ENCODE assay signal across 20 mouse cellular contexts in genomic region chr7:113739181-113739580, GRCm38 (mm10). TPM values are rescaled to one million over a fixed set of nuclear protein-coding genes. Genes with fewer than 3 reads are reported as not detected.
DNase-seq lines count a peak whose midpoint lies in the region; TF ChIP-seq lines count a peak whose summit lies in the region.
"Had no signal": no experiment of that assay in that cellular context is flagged by ENCODE, and none has a peak within 500 bp of the region (broad histone marks: within the 10 kb centered on the region; RNA-seq: fewer than 3 reads in every experiment).

No protein-coding gene starts in this region.

- no peak overlapping the region for H3K4me3 ChIP-seq in left cerebral cortex, adult 2 months
- no peak overlapping the region for H3K4me3 ChIP-seq in forebrain, embryonic 10.5 days
- H3K4me3 ChIP-seq: erythroblast, embryonic 14.5 days; heart, embryonic 12.5 days; hindbrain, embryonic 10.5 days; liver, embryonic 12.5 days; midbrain, embryonic 12.5 days; neural tube, embryonic 13.5 days had no signal

- peak; percentile 48 to 80 for DNase-seq in layer of hippocampus, adult 18-20 months (ENCODE audit: low spot score in 2 of 2)
- DNase-seq in layer of hippocampus, adult 9-10 months (ENCODE audit: low spot score) = no peak
- peak; percentile 25 for DNase-seq in 3T3-L1 (ENCODE audit: low read depth, low spot score)
- DNase-seq in adrenal gland, postnatal 14 days = peak; percentile 26
- peak; percentile 38 to 53 for DNase-seq in left cerebral cortex, adult 2 months (ENCODE audit: extremely low spot score in 1 of 2, low spot score in 2 of 2)
- DNase-seq in forebrain, embryonic 10.5 days (ENCODE audit: extremely low spot score, low spot score) = no peak
- no peak for DNase-seq in embryo, embryonic 11 days
- DNase-seq in MN1 (ENCODE audit: low spot score) = no peak
- DNase-seq: cerebellum, adult 8-10 months; kidney, adult 11 months; kidney, postnatal 4 days; lung, postnatal 10 days; retina, postnatal 1 day; thymus, postnatal 4 days had no signal

- no peak overlapping the region for H3K27ac ChIP-seq in left cerebral cortex, adult 2 months
- H3K27ac ChIP-seq in forebrain, embryonic 10.5 days = no peak overlapping the region
- H3K27ac ChIP-seq: hindbrain, embryonic 10.5 days; liver, embryonic 12.5 days; midbrain, embryonic 12.5 days; neural tube, embryonic 13.5 days had no signal

- H3K9me3 ChIP-seq in forebrain, embryonic 10.5 days = no peaks in the 10 kb centered on the region
- H3K9me3 ChIP-seq: heart, embryonic 12.5 days; hindbrain, embryonic 10.5 days; midbrain, embryonic 12.5 days; neural tube, embryonic 13.5 days had no signal

- intact Hi-C loops in left cerebral cortex, adult 2 months (cut with DNase I) = loop anchor here (5.0 kb wide), 2 partner anchors 67 to 102 kb away; no protein-coding TSS in a partner anchor

- H3K36me3 ChIP-seq in forebrain, embryonic 10.5 days (replicated peaks) = no peaks in the 10 kb centered on the region
- H3K36me3 ChIP-seq: heart, embryonic 12.5 days; hindbrain, embryonic 10.5 days; liver, embryonic 12.5 days; midbrain, embryonic 12.5 days; neural tube, embryonic 13.5 days had no signal

- no peak for TF ChIP-seq CTCF in left cerebral cortex, adult 2 months (IDR thresholded peaks at IDR 0.05)

- peaks cover 15% of the 10 kb centered on the region for H3K4me1 ChIP-seq in forebrain, embryonic 10.5 days
- H3K4me1 ChIP-seq: liver, embryonic 12.5 days had no signal

- WGBS in forebrain, embryonic 10.5 days = 87% methylated on average over 7 of the region's 7 CpGs

- no peaks in the 10 kb centered on the region for H3K27me3 ChIP-seq in forebrain, embryonic 10.5 days (ENCODE audit: poor library complexity, severe bottlenecking)
- H3K27me3 ChIP-seq: heart, embryonic 12.5 days; liver, embryonic 12.5 days; midbrain, embryonic 12.5 days; neural tube, embryonic 13.5 days had no signal

RNA-seq across cellular contexts. Expression of gene Spon1, which starts 26.6 kb away (rescaled TPM):
- total RNA-seq in layer of hippocampus, adult 18-20 months (2021) = 10 to 100 TPM; 63.6 to 67.6 TPM
- total RNA-seq in adrenal gland, postnatal 14 days (2021) = 9.9 and 14.5 TPM in 2 replicates
- 10 to 100 TPM; 36.9 to 37.1 TPM for total RNA-seq in left cerebral cortex, adult 2 months (2021)
- polyA plus RNA-seq in forebrain, embryonic 10.5 days (2016; fragmentation: Nextera tagmentation; extraction: Ambion mirVana) = 10.3 and 12.9 TPM in 2 replicates
- polyA plus RNA-seq: erythroblast, embryonic 14.5 days had no signal

Comparison
In these comparisons a context has a peak if more than half of its experiments do, and no peak if none do; other contexts are left out.
1. DNase-seq: peak in layer of hippocampus, adult 18-20 months (2 of 2), 3T3-L1 (single experiment), adrenal gland, postnatal 14 days (single experiment) and left cerebral cortex, adult 2 months (2 of 2); none in layer of hippocampus, adult 9-10 months (single experiment), forebrain, embryonic 10.5 days (single experiment), embryo, embryonic 11 days (single experiment) and MN1 (single experiment).